Mouse (Mus musculus) lung, postnatal 0 days (tissue): ENCODE results near the gene Hsdl2.

Experiments
- CTCF ChIP-seq: IDR thresholded peaks from 2 replicates; pipeline ENCODE4 v1.5.1; 2016; ENCODE audit warnings: antibody characterized with exemption, mild to moderate bottlenecking
- EP300 ChIP-seq: IDR thresholded peaks from 2 replicates; pipeline ENCODE4 v1.6.1; 2016; ENCODE audit warnings: antibody characterized with exemption, mild to moderate bottlenecking, control low read depth

- no peak for TF ChIP-seq CTCF
- no peak for TF ChIP-seq EP300
Measured at GRCm38 (mm10) chr4:59645610-59646009, 64.2 kb downstream of the Hsdl2 start.
